ENCODE assay signal across 10 mouse cellular contexts in the genomic region with DNA sequence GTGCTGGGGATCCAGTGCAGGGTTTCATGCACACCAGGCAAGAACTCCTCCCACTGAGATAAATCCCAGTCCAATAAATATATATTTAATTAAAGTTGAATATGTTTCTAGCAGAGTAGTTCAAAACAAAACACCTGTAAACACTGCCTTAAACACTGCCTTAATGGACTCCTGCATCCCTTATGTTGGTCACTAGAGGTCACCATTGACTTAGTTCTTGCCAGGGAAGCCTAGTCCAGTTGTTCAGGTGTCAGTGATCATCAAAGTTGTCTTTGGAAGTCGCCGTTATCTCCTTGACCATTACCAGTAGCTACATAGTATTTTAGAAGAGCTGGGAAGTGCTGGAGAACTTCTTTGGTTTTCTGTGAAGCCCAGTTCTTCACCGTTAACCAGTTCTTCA. TPM values are rescaled to one million over a fixed set of nuclear protein-coding genes. Genes with fewer than 3 reads are reported as not detected.
A peak's percentile ranks its signal among the peaks of the same experiment; 100 is the strongest.
DNase-seq lines count a peak whose midpoint lies in the region; ATAC-seq lines count a peak whose summit lies in the region.
"Had no signal": no experiment of that assay in that cellular context is flagged by ENCODE, and none has a peak within 500 bp of the region (broad histone marks: within the 10 kb centered on the region; RNA-seq: fewer than 3 reads in every experiment).

No protein-coding gene starts in this region.

- no peaks in the 10 kb centered on the region for H3K36me3 ChIP-seq in limb, embryonic 11.5 days (ENCODE audit: control insufficient read depth, insufficient read depth, low read length)
- H3K36me3 ChIP-seq in limb, embryonic 10.5 days, result no peaks in the 10 kb centered on the region
- no peaks in the 10 kb centered on the region for H3K36me3 ChIP-seq in intestine, embryonic 14.5 days (ENCODE audit: control insufficient read depth, insufficient read depth, low read length)
- H3K36me3 ChIP-seq: embryonic facial prominence, embryonic 15.5 days had no signal

- H3K9me3 ChIP-seq in limb, embryonic 11.5 days (ENCODE audit: control insufficient read depth, low read length), result no peaks in the 10 kb centered on the region
- 0 out of 2 replicates have a peak, but pooled peaks cover 3% of the 10 kb centered on the region for H3K9me3 ChIP-seq in limb, embryonic 10.5 days (replicated peaks)
- 0 out of 2 replicates have a peak, but pooled peaks cover 4% of the 10 kb centered on the region for H3K9me3 ChIP-seq in intestine, embryonic 14.5 days (ENCODE audit: control insufficient read depth, low read length)
- H3K9me3 ChIP-seq: embryonic facial prominence, embryonic 15.5 days had no signal

- H3K4me3 ChIP-seq in limb, embryonic 11.5 days (ENCODE audit: low read depth, low read length), result no peak overlapping the region
- no peak overlapping the region for H3K4me3 ChIP-seq in limb, embryonic 10.5 days
- H3K4me3 ChIP-seq in intestine, embryonic 14.5 days (ENCODE audit: low read depth, low read length), result no peak overlapping the region
- H3K4me3 ChIP-seq: embryonic facial prominence, embryonic 15.5 days had no signal

- no peak overlapping the region for H3K4me2 ChIP-seq in limb, embryonic 11.5 days (ENCODE audit: low read depth, severe bottlenecking)
- no peak overlapping the region for H3K4me2 ChIP-seq in intestine, embryonic 14.5 days (ENCODE audit: low read length)
- H3K4me2 ChIP-seq: embryonic facial prominence, embryonic 15.5 days had no signal

- 25% methylated on average over 3 of the region's 3 CpGs for WGBS in limb, embryonic 11.5 days
- 29% methylated on average over 3 of the region's 3 CpGs for WGBS in limb, embryonic 10.5 days
- 18% methylated on average over 3 of the region's 3 CpGs for WGBS in intestine, embryonic 14.5 days

- no peak overlapping the region for H3K9ac ChIP-seq in limb, embryonic 11.5 days (ENCODE audit: low read length)
- H3K9ac ChIP-seq in intestine, embryonic 14.5 days (ENCODE audit: low read length), result no peak overlapping the region
- H3K9ac ChIP-seq: embryonic facial prominence, embryonic 15.5 days had no signal

- no peaks in the 10 kb centered on the region for H3K4me1 ChIP-seq in limb, embryonic 11.5 days (ENCODE audit: control insufficient read depth, insufficient read depth, low read length)
- no peaks in the 10 kb centered on the region for H3K4me1 ChIP-seq in limb, embryonic 10.5 days
- no peaks in the 10 kb centered on the region for H3K4me1 ChIP-seq in intestine, embryonic 14.5 days (replicated peaks; ENCODE audit: control insufficient read depth, insufficient read depth, low read length)
- H3K4me1 ChIP-seq: embryonic facial prominence, embryonic 15.5 days had no signal

- H3K27ac ChIP-seq in limb, embryonic 11.5 days (replicated peaks; ENCODE audit: low read depth, low read length), result no peak overlapping the region
- H3K27ac ChIP-seq in limb, embryonic 10.5 days, result no peak overlapping the region
- H3K27ac ChIP-seq in intestine, embryonic 14.5 days (ENCODE audit: low read depth), result no peak overlapping the region
- H3K27ac ChIP-seq: embryonic facial prominence, embryonic 15.5 days; macrophage had no signal

- no peaks in the 10 kb centered on the region for H3K27me3 ChIP-seq in limb, embryonic 11.5 days (ENCODE audit: control insufficient read depth, insufficient read depth, low read length)
- H3K27me3 ChIP-seq in limb, embryonic 10.5 days (ENCODE audit: low read depth, poor library complexity, severe bottlenecking), result no peaks in the 10 kb centered on the region
- H3K27me3 ChIP-seq in intestine, embryonic 14.5 days (replicated peaks; ENCODE audit: control insufficient read depth, insufficient read depth, low read length), result no peaks in the 10 kb centered on the region
- H3K27me3 ChIP-seq: embryonic facial prominence, embryonic 15.5 days had no signal

- DNase-seq in limb, embryonic 11.5 days (ENCODE audit: low spot score), result peak; percentile 41
- no peak for DNase-seq in limb, embryonic 10.5 days (ENCODE audit: low spot score)
- DNase-seq in adipocyte (ENCODE audit: low spot score), result peak; percentile 79
- no peak for DNase-seq in intestine, embryonic 14.5 days (ENCODE audit: low spot score)
- peak; percentile 65 for DNase-seq in lung, postnatal 10 days
- no peak for DNase-seq in right cerebral cortex, postnatal 14 days
- no peak for DNase-seq in layer of hippocampus, adult 8-10 months (ENCODE audit: low spot score in 2 of 2)

- ATAC-seq in limb, embryonic 11.5 days (ENCODE audit: insufficient number of reproducible peaks, low FRiP score, low TSS enrichment, low read depth), result no peak
- peak; percentile 61; the same call in 1 of the 2 replicates for ATAC-seq in intestine, embryonic 14.5 days (replicated peaks; ENCODE audit: low FRiP score, low TSS enrichment, low read depth)
- no peak for ATAC-seq in activated CD4-positive, CD25-positive, alpha-beta regulatory T cell, adult 4 months

RNA-seq across cellular contexts. Expression of gene Best1, which starts 1.1 kb away (rescaled TPM):
- 1.9 and 2.4 TPM in 2 replicates for polyA plus RNA-seq in limb, embryonic 11.5 days (2014; fragmentation: Nextera tagmentation; extraction: Ambion mirVana)
- 2.3 TPM in 2 replicates for polyA plus RNA-seq in limb, embryonic 10.5 days (2016; fragmentation: Nextera tagmentation; extraction: Ambion mirVana)
- 0.55 and 0.64 TPM in 2 replicates for polyA plus RNA-seq in intestine, embryonic 14.5 days (2014; fragmentation: Nextera tagmentation; extraction: Ambion mirVana)
- polyA plus RNA-seq in activated CD4-positive, CD25-positive, alpha-beta regulatory T cell, adult 4 months (2017; shearing (Covaris generic)), result not detected
- 1 to 10 TPM in 2 of 4 experiments, under 1 TPM in 2; 0.76 to 2.1 (median 1.1) TPM for total RNA-seq in layer of hippocampus, adult 8-10 months (2022)

RNA-seq across cellular contexts. Expression of gene Rab3il1, which starts 1.1 kb away (rescaled TPM):
- polyA plus RNA-seq in limb, embryonic 11.5 days (2014; fragmentation: Nextera tagmentation; extraction: Ambion mirVana), result 39.8 and 44.5 TPM in 2 replicates
- 39.2 and 41.5 TPM in 2 replicates for polyA plus RNA-seq in limb, embryonic 10.5 days (2016; fragmentation: Nextera tagmentation; extraction: Ambion mirVana)
- polyA plus RNA-seq in intestine, embryonic 14.5 days (2014; fragmentation: Nextera tagmentation; extraction: Ambion mirVana), result 30.0 and 32.7 TPM in 2 replicates
- 1 to 10 TPM in 1 of 2 experiments, not detected in 1; 1.2 TPM for polyA plus RNA-seq in activated CD4-positive, CD25-positive, alpha-beta regulatory T cell, adult 4 months (2017; shearing (Covaris generic))
- 10 to 100 TPM in 3 of 4 experiments, 1 to 10 TPM in 1; 9.4 to 20.4 (median 14.0) TPM for total RNA-seq in layer of hippocampus, adult 8-10 months (2022)

RNA-seq across cellular contexts. Expression of gene Fth1, which starts 19.9 kb away (rescaled TPM):
- polyA plus RNA-seq in limb, embryonic 11.5 days (2014; fragmentation: Nextera tagmentation; extraction: Ambion mirVana), result 1,189 and 1,219 TPM in 2 replicates
- 1,175 and 1,229 TPM in 2 replicates for polyA plus RNA-seq in limb, embryonic 10.5 days (2016; fragmentation: Nextera tagmentation; extraction: Ambion mirVana)
- polyA plus RNA-seq in intestine, embryonic 14.5 days (2014; fragmentation: Nextera tagmentation; extraction: Ambion mirVana), result 1,450 and 1,529 TPM in 2 replicates
- 1,000 to 10,000 TPM; 1,834 to 2,304 TPM for polyA plus RNA-seq in activated CD4-positive, CD25-positive, alpha-beta regulatory T cell, adult 4 months (2017; shearing (Covaris generic))
- total RNA-seq in layer of hippocampus, adult 8-10 months (2022), result 1,000 to 10,000 TPM; 3,051 to 4,196 (median 3,526) TPM

RNA-seq across cellular contexts. Expression of gene Fads3, which starts 41.0 kb away (rescaled TPM):
- polyA plus RNA-seq in limb, embryonic 11.5 days (2014; fragmentation: Nextera tagmentation; extraction: Ambion mirVana), result 2.3 and 3.3 TPM in 2 replicates
- polyA plus RNA-seq in limb, embryonic 10.5 days (2016; fragmentation: Nextera tagmentation; extraction: Ambion mirVana), result 2.4 and 3.2 TPM in 2 replicates
- 8.4 and 11.5 TPM in 2 replicates for polyA plus RNA-seq in intestine, embryonic 14.5 days (2014; fragmentation: Nextera tagmentation; extraction: Ambion mirVana)
- polyA plus RNA-seq in activated CD4-positive, CD25-positive, alpha-beta regulatory T cell, adult 4 months (2017; shearing (Covaris generic)), result not detected
- total RNA-seq in layer of hippocampus, adult 8-10 months (2022), result 10 to 100 TPM; 23.6 to 33.3 (median 25.8) TPM

Comparison
In these comparisons a context has a peak if more than half of its experiments do, and no peak if none do; other contexts are left out.
1. DNase-seq: peak in limb, embryonic 11.5 days (single experiment), adipocyte (single experiment) and lung, postnatal 10 days (single experiment); none in limb, embryonic 10.5 days (single experiment), intestine, embryonic 14.5 days (single experiment), right cerebral cortex, postnatal 14 days (single experiment) and layer of hippocampus, adult 8-10 months (0 of 2).
2. RNA of gene Rab3il1, which starts 1.1 kb away (polyA plus RNA-seq): 39.8 to 44.5 TPM in limb, embryonic 11.5 days, 39.2 to 41.5 TPM in limb, embryonic 10.5 days and 30.0 to 32.7 TPM in intestine, embryonic 14.5 days; 1.2 TPM in activated CD4-positive, CD25-positive, alpha-beta regulatory T cell, adult 4 months; every median in the first group is over 10 times any median in the second.